Mouse (Mus musculus): ENCODE results near the gene Gm12569.

GRCm38 (mm10) chr11:51227104-51227503 lies 6.8 kb downstream of the Gm12569 start:
- TF ChIP-seq CTCF (IDR thresholded peaks at IDR 0.05; ENCODE audit: borderline replicate concordance, control insufficient read depth, extremely low read depth, insufficient read depth, low read length, poor library complexity) (no peak), POLR2A (IDR thresholded peaks at IDR 0.05; ENCODE audit: control insufficient read depth, extremely low read depth, insufficient read depth, low read length, poor library complexity) (no peak)
